Mouse (Mus musculus) lung, embryonic 15.5 days (tissue): Measurements from ENCODE around the gene H3f3b. TPM values are rescaled to one million over a fixed set of nuclear protein-coding genes. Genes with fewer than 3 reads are reported as not detected.

Experiments
- ATAC-seq: fragments of 200-750 bp; cut with Nextera tagmentation; 2 replicates; pipeline ENCODE4 v1.8.0; 2017; ENCODE audit warnings: moderate number of reproducible peaks, borderline replicate concordance; ENCODE audit not compliant: low FRiP score, low TSS enrichment; ENCODE audit errors: extremely low read depth
- H3K27ac ChIP-seq: fragments of 300-500 bp; sonication (generic); 2 replicates; pipeline ENCODE4 v1.5.1; 2015; ENCODE audit warnings: moderate library complexity, mild to moderate bottlenecking, inconsistent platforms
- H3K27me3 ChIP-seq: fragments of 300-500 bp; sonication (generic); 2 replicates; pipeline ENCODE4 v1.6.1; 2015; ENCODE audit warnings: inconsistent platforms
- H3K36me3 ChIP-seq: fragments of 300-500 bp; sonication (generic); 2 replicates; pipeline ENCODE4 v1.6.1; 2015; ENCODE audit warnings: inconsistent platforms
- H3K4me1 ChIP-seq: fragments of 300-500 bp; sonication (generic); 2 replicates; pipeline ENCODE4 v1.6.1; 2015; ENCODE audit warnings: inconsistent platforms
- H3K4me2 ChIP-seq: fragments of 300-500 bp; sonication (generic); 2 replicates; pipeline ENCODE4 v1.6.1; 2015; ENCODE audit warnings: inconsistent platforms, mild to moderate bottlenecking, moderate library complexity
- H3K4me3 ChIP-seq: fragments of 300-500 bp; sonication (generic); 2 replicates; pipeline ENCODE4 v1.5.1; 2015; ENCODE audit warnings: mild to moderate bottlenecking, inconsistent platforms
- H3K9ac ChIP-seq: fragments of 300-500 bp; sonication (generic); 2 replicates; pipeline ENCODE4 v1.6.1; 2015; ENCODE audit warnings: inconsistent platforms
- H3K9me3 ChIP-seq: fragments of 300-500 bp; sonication (generic); 2 replicates; pipeline ENCODE4 v1.6.1; 2016; ENCODE audit warnings: inconsistent platforms
- WGBS: fragments of 180-500 bp; shearing (Covaris S2); methylation state at CpG from one replicate; pipeline ENCODE4 v1.1.7; 2015; 5-methylcytosine and 5-hydroxymethylcytosine counted together
- polyA plus RNA-seq: library from polyadenylated mRNA; unstranded; fragments of >200 nt; fragmentation: Nextera tagmentation; extraction: Ambion mirVana; gene quantifications from 2 replicates; pipeline ENCODE4 v1.2.1, GENCODE M21; 2015

Gene H3f3b
- 1,879 and 1,955 TPM in 2 replicates for polyA plus RNA-seq

- H3K9me3 ChIP-seq, result no peaks in the 10 kb centered on the region
- WGBS, result 77% methylated on average over 4 of the region's 4 CpGs
- no peak within 1 kb of the TSS for H3K4me3 ChIP-seq
- H3K27me3 ChIP-seq, result no peaks in the 10 kb centered on the region
- H3K4me1 ChIP-seq, result peaks cover 27% of the 10 kb centered on the region
- H3K36me3 ChIP-seq, result peaks cover 5% of the 10 kb centered on the region; the same call in 1 of the 2 replicates
- no peak within 1 kb of the TSS for H3K27ac ChIP-seq
- H3K4me2 ChIP-seq, result no peak within 1 kb of the TSS
- ATAC-seq, result no peak
- H3K9ac ChIP-seq, result no peak within 1 kb of the TSS
Observed at GRCm38 (mm10) chr11:116027756-116028155, at the start of gene H3f3b. H3f3b (minus strand) TSS chr11:116027962.

GRCm38 (mm10) chr11:116076836-116077235 lies 49.1 kb upstream of the H3f3b start:
- ATAC-seq, result no peak
- Histone ChIP-seq H3K9ac (0 out of 2 replicates have a peak overlapping the region, but pooled peaks have one; percentile 24), H3K4me1 (peaks cover 17% of the 10 kb centered on the region), H3K4me2 (peak overlapping the region; percentile 54), H3K36me3 (peaks cover 31% of the 10 kb centered on the region), H3K27me3 (no peaks in the 10 kb centered on the region), H3K9me3 (no peaks in the 10 kb centered on the region), H3K27ac (no peak overlapping the region; the same call in 1 of the 2 replicates), H3K4me3 (peak overlapping the region; percentile 27; the same call in 1 of the 2 replicates)
- 52% methylated on average over 7 of the region's 7 CpGs for WGBS

GRCm38 (mm10) chr11:116076266-116076540 lies 48.4 kb upstream of the H3f3b start:
- ATAC-seq, result no peak
- H3K27ac ChIP-seq, result no peak overlapping the region
- H3K9ac ChIP-seq, result no peak overlapping the region
- H3K27me3 ChIP-seq, result no peaks in the 10 kb centered on the region
- H3K9me3 ChIP-seq, result no peaks in the 10 kb centered on the region
- no peak overlapping the region for H3K4me3 ChIP-seq
- H3K36me3 ChIP-seq, result peaks cover 25% of the 10 kb centered on the region
- no peak overlapping the region for H3K4me2 ChIP-seq
- 60% methylated on average over 7 of the region's 7 CpGs for WGBS
- H3K4me1 ChIP-seq, result peaks cover 17% of the 10 kb centered on the region

GRCm38 (mm10) chr11:116075539-116076265 lies 47.9 kb upstream of the H3f3b start:
- no peaks in the 10 kb centered on the region for H3K9me3 ChIP-seq
- no peak overlapping the region for H3K4me3 ChIP-seq
- peaks cover 17% of the 10 kb centered on the region for H3K4me1 ChIP-seq
- H3K27ac ChIP-seq, result no peak overlapping the region
- no peaks in the 10 kb centered on the region for H3K27me3 ChIP-seq
- no peak overlapping the region for H3K9ac ChIP-seq
- no peak overlapping the region for H3K4me2 ChIP-seq
- no peak for ATAC-seq
- H3K36me3 ChIP-seq, result peaks cover 21% of the 10 kb centered on the region
- WGBS, result 41% methylated on average over 20 of the region's 20 CpGs

GRCm38 (mm10) chr11:116074436-116074991 lies 46.8 kb upstream of the H3f3b start:
- Histone ChIP-seq H3K27me3 (no peaks in the 10 kb centered on the region), H3K9me3 (no peaks in the 10 kb centered on the region), H3K36me3 (peaks cover 9% of the 10 kb centered on the region), H3K4me2 (no peak overlapping the region), H3K4me1 (peaks cover 17% of the 10 kb centered on the region), H3K27ac (no peak overlapping the region), H3K9ac (no peak overlapping the region), H3K4me3 (no peak overlapping the region)
- WGBS, result 56% methylated on average over 7 of the region's 7 CpGs
- no peak for ATAC-seq

GRCm38 (mm10) chr11:116072608-116073007 lies 44.8 kb upstream of the H3f3b start:
- no peak for ATAC-seq
- 55% methylated on average over 3 of the region's 3 CpGs for WGBS
- Histone ChIP-seq H3K27me3 (no peaks in the 10 kb centered on the region), H3K36me3 (no peaks in the 10 kb centered on the region), H3K27ac (no peak overlapping the region), H3K4me2 (no peak overlapping the region), H3K9ac (no peak overlapping the region), H3K4me3 (no peak overlapping the region), H3K9me3 (no peaks in the 10 kb centered on the region), H3K4me1 (peaks cover 7% of the 10 kb centered on the region; the same call in 1 of the 2 replicates)

- Histone ChIP-seq H3K4me2 (no peak overlapping the region), H3K9ac (no peak overlapping the region), H3K27ac (no peak overlapping the region), H3K4me1 (no peaks in the 10 kb centered on the region), H3K4me3 (no peak overlapping the region), H3K9me3 (no peaks in the 10 kb centered on the region), H3K36me3 (no peaks in the 10 kb centered on the region), H3K27me3 (no peaks in the 10 kb centered on the region)
- no peak for ATAC-seq
- WGBS, result 60% methylated on average over 5 of the region's 5 CpGs
Observed at GRCm38 (mm10) chr11:116071510-116071909, 43.7 kb upstream of the H3f3b start.

- Histone ChIP-seq H3K9ac (no peak overlapping the region), H3K27me3 (no peaks in the 10 kb centered on the region), H3K36me3 (peaks cover 13% of the 10 kb centered on the region), H3K27ac (no peak overlapping the region), H3K4me1 (no peaks in the 10 kb centered on the region), H3K9me3 (no peaks in the 10 kb centered on the region), H3K4me3 (no peak overlapping the region), H3K4me2 (no peak overlapping the region)
- WGBS, result 75% methylated on average over 12 of the region's 12 CpGs
- ATAC-seq, result no peak
Observed at GRCm38 (mm10) chr11:116065345-116065744, 37.6 kb upstream of the H3f3b start.

- Histone ChIP-seq H3K27ac (no peak overlapping the region), H3K4me1 (no peaks in the 10 kb centered on the region), H3K4me3 (no peak overlapping the region), H3K36me3 (peaks cover 24% of the 10 kb centered on the region), H3K9ac (no peak overlapping the region), H3K9me3 (no peaks in the 10 kb centered on the region), H3K4me2 (no peak overlapping the region), H3K27me3 (no peaks in the 10 kb centered on the region)
- ATAC-seq, result no peak
- 60% methylated on average over 23 of the region's 23 CpGs for WGBS
Observed at GRCm38 (mm10) chr11:116064187-116064867, 36.6 kb upstream of the H3f3b start.

GRCm38 (mm10) chr11:116063562-116063961 lies 35.8 kb upstream of the H3f3b start:
- Histone ChIP-seq H3K4me1 (no peaks in the 10 kb centered on the region), H3K4me3 (no peak overlapping the region), H3K9me3 (no peaks in the 10 kb centered on the region), H3K27ac (no peak overlapping the region), H3K27me3 (no peaks in the 10 kb centered on the region), H3K9ac (no peak overlapping the region), H3K36me3 (peaks cover 31% of the 10 kb centered on the region), H3K4me2 (no peak overlapping the region)
- WGBS, result 55% methylated on average over 13 of the region's 13 CpGs
- ATAC-seq, result no peak

- Histone ChIP-seq H3K27ac (no peak overlapping the region), H3K4me1 (no peaks in the 10 kb centered on the region), H3K27me3 (no peaks in the 10 kb centered on the region), H3K4me3 (no peak overlapping the region), H3K9me3 (no peaks in the 10 kb centered on the region), H3K36me3 (peaks cover 42% of the 10 kb centered on the region), H3K9ac (no peak overlapping the region), H3K4me2 (no peak overlapping the region)
- WGBS, result 66% methylated on average over 8 of the region's 8 CpGs
- ATAC-seq, result no peak
Observed at GRCm38 (mm10) chr11:116062521-116062920, 34.8 kb upstream of the H3f3b start.
